Mouse (Mus musculus) layer of hippocampus, adult 9-11 months (tissue): ENCODE measurements around the gene Dgkh.

ENCODE experiments used
- DNase-seq: peaks from one replicate; pipeline ENCODE4 v3.0.0; 2022

Gene Dgkh

DNA sequence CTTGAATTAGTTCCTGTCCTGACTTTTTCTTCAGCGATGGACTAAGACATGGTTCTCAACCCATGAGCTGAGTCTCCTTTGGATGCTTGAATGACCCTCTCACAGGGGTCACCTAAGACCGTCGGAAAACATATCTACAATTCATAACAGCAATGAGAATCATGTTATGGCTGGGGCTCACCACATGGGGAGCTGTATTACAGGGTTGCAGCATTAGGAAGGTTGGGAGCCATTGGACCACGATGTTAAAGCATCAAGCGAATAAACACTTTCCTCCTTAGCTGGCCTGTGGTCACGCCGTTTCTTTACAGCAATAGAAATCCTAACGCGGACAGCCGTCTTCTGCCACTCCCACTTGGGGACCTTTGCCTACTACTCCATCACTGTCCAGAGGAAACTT, 62.6 kb downstream of the Dgkh start:
- no peak for DNase-seq

DNA sequence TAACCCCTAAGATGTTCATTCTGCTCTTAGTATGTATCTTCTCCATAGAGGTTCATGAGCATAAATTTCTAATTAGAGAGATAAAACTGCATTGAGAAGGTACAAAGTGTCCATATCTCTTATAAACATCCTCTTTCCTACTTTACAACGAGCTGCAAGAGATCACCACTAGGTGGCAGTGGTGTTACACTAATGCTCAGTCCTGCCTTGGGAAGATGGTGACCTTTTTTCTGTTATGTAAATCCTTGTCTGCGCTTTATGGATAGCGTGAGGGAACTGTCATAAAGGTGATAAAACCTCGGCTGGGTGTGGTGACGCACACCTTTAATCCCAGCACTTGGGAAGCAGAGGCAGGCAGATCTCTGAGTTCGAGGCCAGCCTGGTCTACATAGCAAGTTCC, 64.3 kb downstream of the Dgkh start:
- peak; percentile 79 for DNase-seq

DNA sequence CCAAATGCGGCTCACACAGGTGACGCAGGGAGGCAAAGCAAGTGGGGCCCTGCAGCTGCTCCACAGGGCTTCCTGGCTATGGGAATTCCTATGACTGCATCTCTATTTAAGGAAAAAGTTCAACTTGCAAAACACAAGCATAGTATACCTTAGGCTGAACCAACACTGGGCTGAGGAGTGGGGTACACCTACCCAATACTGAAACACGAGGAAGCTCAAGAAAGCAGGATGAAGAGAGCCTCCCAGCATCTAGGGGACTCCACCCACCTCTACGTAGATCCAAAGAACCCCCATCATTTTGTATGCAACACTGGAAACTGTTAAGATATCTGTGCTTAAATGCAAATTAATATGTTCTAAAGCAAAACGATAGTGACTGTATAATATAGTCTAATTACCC, 64.8 kb downstream of the Dgkh start:
- DNase-seq, result no peak

DNA sequence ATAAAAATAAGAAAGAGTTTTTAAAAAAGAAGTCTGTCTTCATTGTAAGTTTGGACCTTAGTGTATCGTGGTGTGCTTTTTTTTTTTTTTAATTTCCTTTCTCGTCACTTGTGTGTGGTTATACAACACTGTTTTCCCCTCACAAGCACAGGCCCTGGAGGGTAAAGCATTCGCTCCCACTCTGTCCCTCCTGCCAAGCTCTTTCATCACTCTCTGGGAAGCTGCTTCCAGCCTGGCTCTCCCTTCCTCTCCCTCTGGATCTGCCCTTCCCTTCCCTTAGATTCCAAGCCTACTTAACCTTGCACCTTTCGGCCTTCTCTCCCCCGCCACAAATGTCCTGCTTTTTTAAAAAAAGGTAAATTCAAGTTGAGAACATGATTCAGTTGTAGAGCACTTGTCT, 69.9 kb downstream of the Dgkh start:
- DNase-seq, result no peak

DNA sequence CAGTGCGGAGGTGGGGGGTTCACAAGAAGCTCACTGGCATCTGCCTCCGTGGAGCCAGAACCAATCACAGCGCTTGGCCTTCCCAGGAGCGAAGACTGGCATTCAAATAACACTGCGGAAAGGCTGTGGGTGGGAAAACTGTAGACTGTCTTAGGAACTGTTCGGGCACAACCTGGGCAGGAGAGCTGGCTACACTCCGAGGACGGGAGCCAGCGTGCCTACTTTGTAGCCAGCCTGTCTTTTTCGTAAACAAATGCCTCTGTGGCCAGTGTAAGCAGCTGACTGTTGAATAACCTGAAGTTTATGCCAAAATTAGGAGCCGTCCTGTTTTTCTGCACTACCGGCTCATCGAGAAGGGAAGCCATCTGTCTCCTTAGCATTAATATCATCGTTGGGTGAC, 71.1 kb downstream of the Dgkh start:
- no peak for DNase-seq

DNA sequence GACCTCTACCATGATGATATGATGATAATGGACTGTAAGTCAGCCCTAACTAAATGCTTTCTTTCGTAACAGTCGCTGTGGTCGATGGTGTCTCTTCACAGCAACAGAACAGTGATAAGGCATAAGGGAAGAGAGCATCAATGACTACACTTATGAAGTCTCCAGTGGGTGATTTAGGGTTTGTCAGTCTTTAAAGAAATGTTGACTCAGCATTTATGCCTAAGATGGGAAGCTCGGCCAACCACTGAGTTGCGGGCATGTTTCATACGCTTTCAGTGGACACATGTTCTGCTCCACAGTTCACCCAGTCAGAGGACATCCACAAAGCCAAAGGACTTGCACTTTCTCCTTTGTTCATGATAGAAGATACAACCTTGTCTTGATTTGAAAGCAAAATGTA, 73.9 kb downstream of the Dgkh start:
- DNase-seq, result no peak

DNA sequence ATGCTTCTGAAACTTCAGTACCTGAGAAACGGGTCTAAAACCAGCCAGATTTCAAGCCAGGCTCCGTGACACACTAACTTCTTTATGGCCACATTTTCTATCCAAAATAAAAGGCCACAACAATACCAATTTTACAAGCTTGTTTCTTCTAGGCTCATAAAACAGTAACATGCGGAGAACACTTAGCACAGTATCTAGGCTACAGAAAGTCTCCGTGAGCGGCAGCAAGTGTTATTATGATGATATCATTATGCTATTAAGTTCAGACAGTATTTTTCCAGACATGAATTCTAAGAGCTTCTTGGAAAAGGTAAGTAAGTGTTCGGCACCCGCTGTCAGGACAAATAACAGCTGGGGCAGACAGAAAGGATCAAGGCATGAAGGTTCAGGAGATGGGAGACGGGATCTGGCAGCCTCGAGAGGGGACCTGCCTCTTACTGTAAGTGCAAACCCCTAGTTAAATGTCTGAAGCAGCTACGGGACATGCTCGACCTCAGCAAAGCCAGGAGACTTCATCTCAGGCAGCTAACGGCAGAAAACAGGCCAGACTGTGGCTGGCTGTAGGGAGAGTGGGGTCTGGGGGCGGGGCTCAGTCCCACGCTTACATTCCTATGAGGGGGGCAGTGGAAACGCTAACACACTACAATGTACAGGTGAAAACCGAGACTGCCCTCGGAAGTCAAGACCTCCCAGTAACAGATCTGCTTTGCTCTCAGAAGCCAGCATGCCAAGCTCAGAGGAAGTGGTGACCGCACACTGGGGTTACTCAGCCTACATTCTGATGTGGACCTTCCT, 75.5 kb downstream of the Dgkh start:
- no peak for DNase-seq

DNA sequence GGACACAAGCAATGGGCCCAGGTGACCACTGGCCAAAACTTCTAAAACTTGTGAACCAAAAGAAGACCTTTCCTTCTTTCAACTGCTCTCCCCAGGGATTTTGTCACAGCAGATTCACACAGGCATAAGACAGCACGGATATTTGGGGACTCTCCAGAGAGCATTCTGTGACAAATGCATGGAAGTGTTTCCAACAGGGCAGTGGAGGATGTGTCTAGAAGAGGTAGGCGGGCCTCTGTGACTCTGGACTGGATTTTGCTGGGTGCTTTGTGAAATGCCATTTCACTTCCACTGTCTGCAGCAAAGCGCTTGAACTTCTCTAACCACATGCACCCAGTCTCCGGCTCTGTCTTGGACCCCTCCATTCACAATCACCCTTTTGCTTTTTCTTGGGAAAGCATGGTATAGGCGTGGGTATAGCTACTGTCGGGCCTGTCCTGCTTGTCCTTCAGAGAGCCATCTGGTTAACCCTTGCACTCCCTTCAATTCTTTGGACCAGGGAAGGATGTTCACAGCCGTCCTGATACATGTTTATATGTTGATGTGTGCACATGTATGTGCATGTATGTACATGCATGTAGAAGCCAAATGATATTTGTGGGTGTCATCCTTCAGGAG, 77.5 kb downstream of the Dgkh start:
- no peak for DNase-seq

DNA sequence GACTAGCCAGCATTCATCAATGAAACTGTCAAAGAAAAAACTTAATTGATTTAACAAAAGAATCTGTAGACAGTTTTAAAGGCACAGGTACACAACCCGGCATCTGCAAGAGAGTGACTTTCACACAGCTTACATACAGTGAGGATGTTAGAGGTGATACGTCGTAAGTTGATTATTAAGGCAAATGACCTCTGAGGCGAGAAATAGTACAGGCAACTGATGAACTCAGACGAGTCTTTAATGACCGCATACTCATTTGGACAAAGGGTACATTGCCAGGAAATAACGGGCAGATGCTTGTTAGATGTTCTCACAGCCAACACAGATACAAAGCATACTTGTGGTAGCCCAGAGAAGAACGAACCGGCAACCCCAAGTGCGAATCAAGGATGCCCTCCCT, 78.4 kb downstream of the Dgkh start:
- no peak for DNase-seq

DNA sequence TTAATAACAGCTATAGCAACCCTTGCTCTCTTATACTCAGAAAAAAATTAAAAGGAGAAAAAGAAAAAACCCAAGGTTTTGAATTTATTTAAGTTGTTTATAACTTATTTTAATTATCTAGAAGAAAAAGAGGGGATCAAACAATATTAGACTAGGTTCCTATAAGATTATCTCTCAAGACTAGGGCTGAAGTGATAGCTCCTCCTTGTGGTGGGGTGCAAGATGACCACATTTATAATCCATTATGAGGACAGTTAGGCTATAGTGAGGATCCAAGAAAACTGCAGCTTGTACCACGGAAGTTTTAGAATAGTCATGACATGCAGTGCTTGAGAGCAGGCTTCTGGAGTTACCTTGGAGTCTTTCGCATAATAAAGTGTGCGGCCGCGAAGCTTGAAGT, 79.2 kb downstream of the Dgkh start:
- no peak for DNase-seq

DNA sequence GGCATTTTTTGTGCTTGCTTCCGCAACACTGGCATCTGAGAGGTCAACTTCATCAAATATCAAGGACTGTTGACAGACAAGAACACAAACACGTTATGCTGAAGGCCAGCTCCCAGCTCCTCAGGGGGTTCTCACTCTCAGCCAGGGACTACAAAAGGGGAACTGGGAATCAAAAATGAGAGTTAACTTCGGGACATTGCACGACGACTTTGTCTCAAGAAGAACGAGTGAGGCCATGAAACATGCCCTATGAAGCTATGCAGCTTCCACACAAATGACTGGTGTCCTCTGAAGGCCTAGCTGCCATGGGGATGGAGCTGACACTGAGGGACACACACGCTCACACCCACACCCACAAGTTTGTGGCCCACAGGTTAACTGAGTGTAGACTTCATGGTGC, 80.9 kb downstream of the Dgkh start:
- DNase-seq, result no peak

DNA sequence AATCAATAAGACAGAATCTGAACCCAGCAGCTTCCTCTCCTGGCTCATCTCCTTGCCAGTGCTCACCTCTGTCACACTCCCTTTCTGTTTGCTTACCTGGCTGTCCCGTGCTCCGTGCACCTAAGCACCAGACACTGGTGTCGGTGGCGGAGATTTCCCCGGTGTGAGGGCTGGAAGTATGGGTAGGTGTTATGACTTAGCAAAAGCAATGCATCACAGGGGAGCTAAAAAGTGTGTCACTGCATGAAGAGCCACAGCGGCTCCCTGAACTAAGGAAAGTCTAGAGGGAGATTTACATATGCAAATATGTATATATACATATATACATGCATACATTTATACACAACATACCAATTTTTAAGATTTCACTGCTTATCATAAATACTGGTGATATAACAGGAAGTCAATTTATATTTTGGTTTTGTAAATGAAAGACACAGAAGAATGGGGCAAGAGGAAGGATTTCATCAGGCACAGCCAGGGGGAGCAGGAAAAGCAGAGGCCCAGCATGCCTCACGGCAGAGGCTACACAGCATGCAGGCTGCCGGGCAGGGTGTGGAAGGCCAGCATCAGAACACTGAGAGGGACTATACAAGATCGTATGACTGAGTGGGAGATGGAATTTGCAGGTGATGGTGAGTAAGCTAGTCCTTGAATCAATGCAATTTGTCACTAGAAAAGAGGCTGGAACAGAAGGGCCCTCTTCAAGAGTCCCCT, 82.0 kb downstream of the Dgkh start:
- no peak for DNase-seq

DNA sequence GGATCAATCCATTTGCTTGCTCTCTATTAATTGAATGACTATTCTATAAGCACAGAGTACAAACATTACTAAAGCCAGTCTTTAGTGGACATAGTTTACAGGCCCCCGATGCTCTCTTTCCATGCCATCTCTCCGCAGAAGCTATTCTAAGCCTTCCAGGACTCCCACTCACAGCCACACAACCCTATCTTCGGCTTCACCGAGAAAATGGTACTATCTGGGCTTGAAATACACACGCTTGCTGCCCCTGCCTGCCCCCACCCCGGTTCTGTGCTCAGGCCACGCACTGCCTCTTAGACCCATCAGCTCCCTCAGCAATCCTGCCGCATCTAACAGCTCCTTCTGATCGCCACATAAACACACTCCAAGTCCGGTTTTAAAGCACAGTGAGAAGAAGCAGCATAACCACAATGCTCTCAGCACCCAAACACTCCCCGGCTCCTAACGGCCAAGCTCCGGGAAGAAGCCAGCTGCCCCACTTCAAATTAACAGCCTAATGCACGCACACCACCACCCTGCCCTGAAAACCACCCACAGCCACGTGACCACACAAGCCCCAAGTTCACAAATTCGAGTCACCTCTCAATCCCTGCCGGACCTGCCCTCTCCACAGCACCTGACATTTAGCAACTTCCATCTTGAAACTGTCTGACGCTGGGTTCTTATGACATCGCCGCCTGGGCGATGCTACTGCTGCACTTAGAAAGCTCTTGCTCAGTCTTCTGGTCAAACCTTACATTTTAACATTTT, 82.9 kb downstream of the Dgkh start:
- no peak for DNase-seq

DNA sequence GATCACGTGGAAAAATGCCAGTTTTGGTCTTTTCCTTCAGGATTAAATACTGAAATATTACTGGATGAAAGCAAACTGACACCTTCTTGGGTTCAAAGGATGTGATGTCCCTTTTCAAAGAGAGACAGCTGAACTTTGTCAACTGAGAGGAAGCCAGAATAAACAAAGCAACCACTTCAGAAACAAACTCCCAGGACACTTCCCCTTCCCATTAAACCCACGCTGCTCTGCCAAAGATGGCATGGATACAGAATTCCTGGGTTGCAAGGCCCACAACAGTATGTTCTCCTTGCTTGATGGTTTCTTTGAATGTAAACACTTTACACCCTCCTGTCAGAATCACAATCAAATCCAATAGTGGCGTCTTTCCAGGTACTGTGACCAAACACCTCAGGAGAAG, 87.0 kb downstream of the Dgkh start:
- DNase-seq, result no peak

DNA sequence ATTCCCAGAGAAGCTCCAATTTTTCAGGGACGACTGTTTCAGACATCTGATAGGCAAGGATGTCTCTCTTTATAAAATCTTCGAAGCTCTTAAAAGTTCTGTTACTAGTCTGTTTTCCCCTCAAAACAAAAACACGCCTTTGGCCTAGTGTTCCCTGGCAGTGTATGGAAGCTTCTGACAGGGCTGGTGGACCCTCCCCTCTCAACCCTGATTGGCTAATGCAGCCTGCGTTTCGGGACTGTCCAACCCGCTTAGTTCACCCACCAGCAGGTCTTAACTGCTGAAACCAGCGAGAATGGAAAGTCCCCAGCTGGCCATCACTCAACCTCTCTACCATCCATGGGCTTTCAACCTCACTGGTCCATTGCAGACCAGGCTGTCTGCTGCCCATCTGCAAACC, 91.3 kb downstream of the Dgkh start:
- DNase-seq, result no peak

DNA sequence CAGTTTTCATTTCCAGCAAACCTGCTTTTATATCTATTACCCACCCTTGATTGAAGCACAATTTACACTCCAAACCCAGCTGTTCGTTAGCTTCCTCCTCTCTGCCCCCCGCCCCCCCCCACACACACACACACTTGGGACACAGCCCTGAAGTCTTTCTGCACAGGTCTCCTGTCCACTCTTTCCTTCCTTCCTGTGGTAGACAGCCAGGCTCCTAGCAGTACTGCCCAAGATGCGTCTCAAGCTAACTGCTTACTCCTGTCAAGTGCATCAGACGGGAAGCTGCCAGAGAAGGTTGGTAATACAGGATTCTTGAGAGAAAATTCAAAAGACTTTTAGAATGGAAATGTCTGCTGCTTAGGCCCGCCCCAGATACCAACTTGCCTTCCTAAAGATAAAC, 92.9 kb downstream of the Dgkh start:
- DNase-seq, result no peak

DNA sequence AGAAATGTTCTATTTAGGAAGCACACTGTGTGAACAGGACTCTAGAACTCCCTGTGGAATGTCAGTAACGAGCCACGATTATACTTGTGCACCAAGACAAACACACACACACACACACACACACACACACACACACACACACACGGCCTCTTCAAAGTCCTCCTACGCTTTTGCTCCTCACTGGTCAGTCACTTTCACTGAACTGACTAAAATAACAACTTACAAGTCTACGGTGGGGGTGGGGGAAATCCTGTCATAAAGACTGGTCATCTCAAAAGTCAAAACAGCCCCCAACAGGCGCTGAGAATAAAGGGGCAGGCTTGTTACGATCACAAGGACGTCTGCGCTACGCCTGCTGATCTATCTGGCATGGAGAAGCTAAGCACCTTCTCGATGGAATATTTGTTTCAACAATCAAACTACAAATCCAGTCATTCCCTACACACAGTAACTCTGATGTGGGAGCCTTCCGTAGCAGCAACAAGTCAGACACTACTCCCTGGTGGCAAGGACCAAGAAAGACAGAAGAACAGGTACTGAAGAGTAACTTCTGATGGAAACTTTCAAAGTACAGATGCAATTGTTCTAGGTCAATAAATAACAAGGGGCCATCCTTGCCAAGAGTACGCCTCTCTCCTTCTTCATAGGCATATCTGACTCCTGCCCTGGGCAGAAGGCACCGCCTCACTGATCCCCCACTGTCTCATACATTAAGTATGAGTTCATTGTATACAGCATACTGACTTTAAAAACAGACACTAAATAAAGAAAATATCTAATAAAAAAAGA, 96.8 kb downstream of the Dgkh start:
- DNase-seq, result no peak

DNA sequence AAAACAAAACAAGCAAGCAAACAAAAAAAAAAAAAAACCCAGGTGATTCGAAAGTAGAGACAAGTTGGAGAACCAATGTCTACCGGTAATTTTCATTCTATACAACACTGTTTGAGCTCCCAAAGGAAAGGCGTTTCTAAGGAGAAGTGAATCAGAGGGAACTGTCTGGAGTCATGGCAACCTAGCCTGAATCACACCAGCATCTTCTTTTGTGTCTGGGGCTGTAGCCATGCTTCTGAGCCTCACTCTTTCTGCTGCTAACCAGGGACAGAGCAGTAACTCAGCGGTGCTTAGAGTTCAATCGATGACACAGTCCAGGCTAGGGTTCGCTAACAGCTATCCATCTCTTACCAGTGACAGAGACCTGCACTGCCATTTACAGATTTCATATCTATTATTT, 99.8 kb downstream of the Dgkh start:
- DNase-seq, result no peak

DNA sequence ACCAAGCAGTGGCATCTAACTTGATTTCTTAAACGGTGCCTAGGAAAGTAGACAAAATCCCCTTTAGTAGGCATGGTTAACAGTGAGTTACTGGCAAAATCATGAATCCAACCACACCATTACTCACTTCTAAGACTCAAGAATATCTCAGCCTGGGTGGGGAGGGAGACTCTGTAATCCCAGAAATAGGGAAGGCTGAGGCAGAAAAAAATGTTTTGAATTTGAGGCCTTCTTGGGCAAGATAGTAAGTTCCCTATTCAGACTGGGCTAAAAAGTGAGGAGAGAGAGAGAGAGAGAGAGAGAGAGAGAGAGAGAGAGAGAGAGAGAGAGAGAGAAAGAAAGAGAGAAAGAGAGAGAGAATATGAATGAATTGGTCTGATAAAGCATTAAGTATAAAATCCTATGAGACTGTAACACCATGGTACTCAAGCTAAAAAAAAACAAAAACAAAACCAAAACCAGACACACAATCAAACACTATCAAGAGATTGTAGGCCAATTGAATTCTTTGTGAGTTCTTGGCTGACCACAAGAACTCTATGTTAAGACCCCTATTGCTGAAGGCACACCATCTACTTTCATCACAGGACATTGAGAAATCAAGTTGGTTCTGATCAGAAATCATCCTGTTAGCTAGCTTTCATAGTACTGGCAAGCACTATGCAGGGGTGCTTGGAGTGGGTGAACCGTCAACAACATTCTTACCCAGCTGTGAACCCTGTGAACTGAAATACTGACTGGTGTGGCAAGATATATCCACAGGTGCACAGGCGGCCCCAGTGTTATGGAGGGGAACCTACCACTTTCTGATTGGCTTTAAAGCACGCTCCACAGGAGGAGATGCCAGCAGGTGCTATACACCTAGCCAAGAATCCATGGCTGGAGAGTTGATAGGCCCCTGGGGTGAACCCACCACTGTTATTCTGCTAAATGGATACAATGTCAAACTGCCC, 101.4 kb downstream of the Dgkh start:
- no peak for DNase-seq

DNA sequence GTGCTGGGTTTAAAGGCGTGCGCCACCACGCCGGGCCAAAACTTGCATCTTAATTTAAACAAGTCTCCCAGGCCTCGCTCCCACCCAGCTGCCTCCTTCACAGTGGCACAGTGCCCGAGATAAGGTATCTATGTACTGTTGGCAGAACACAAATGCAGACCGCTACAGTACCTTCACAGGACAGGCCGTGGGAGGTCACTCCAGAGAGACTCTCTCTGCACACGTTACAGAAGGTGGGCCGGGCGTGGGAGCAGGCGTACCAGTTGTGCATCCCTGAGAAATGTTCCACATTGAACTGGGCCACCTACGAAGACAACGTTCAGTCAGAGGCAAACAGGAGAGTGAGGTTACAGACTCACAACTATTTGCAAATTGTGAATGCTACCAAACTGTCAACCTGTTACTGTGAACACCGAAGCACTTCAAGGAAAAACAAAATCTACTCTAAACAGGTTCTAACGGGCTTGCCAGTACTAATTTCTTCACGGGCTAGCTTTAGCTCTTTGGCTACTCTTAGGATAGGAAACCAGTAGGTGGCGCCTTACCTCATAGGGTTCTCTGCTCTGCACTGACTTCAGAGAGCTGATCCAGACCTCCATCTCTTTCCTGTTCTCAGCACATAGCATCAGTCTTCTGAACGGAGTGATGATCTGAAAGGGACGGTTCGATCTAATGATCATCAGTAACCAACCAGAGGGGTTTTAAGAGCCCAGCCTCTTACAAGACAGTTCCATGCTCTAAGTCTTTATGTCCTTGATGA, 104.9 kb downstream of the Dgkh start:
- peak; percentile 41 for DNase-seq

DNA sequence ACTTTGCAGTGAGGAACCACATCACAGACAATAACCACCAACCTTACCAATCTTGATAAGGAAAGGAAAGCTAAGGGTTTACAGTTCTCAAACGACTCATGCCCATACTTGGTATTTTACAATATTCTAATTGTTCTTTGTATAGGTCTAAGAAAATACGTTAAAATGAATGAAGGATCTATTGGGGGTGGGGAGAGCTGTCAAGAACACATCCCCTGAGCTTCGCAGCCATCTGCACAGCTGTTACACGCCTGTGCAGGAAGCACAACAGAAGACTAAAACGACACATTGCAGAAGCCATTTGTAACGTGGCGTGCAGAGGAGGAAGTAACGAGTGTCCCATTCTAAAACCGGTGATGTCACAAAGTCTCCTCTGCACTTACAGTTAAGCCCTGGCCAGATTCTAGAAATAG, 113.7 kb downstream of the Dgkh start:
- DNase-seq, result no peak
